Mouse (Mus musculus) hindbrain, embryonic 11.5 days (tissue): ENCODE data around the gene Sdhaf1. TPM values are rescaled to one million over a fixed set of nuclear protein-coding genes. Genes with fewer than 3 reads are reported as not detected.

Experiments
- ATAC-seq: fragments of 200-750 bp; cut with Nextera tagmentation; 2 replicates; pipeline ENCODE4 v1.8.0; 2017; ENCODE audit warnings: mild to moderate bottlenecking, moderate TSS enrichment, moderate library complexity; ENCODE audit not compliant: low FRiP score
- DNase-seq: peaks from one replicate; pipeline ENCODE4 v3.0.0-alpha.2; 2015; ENCODE audit warnings: low spot score
- H3K27ac ChIP-seq: fragments of 300-500 bp; sonication (generic); 2 replicates; pipeline ENCODE4 v1.5.1; 2014; ENCODE audit warnings: mild to moderate bottlenecking, low read depth, low read length
- H3K27me3 ChIP-seq: fragments of 300-500 bp; sonication (generic); 2 replicates; pipeline ENCODE4 v1.6.1; 2014; ENCODE audit warnings: mild to moderate bottlenecking, low read length, moderate library complexity, mixed read lengths; ENCODE audit not compliant: control insufficient read depth, insufficient read depth
- H3K36me3 ChIP-seq: fragments of 300-500 bp; sonication (generic); 2 replicates; pipeline ENCODE4 v1.6.1; 2014; ENCODE audit warnings: mild to moderate bottlenecking, low read length, moderate library complexity, mixed read lengths; ENCODE audit not compliant: control insufficient read depth, insufficient read depth
- H3K4me1 ChIP-seq: fragments of 300-500 bp; sonication (generic); replicated peaks from 2 replicates; pipeline ENCODE4 v1.6.1; 2014; ENCODE audit warnings: low read length, mixed read lengths; ENCODE audit not compliant: control insufficient read depth, insufficient read depth
- H3K4me2 ChIP-seq: fragments of 300-500 bp; sonication (generic); replicated peaks from 2 replicates; pipeline ENCODE4 v1.6.1; 2014; ENCODE audit warnings: mild to moderate bottlenecking, low read depth, low read length
- H3K4me3 ChIP-seq: fragments of 300-500 bp; sonication (generic); 2 replicates; pipeline ENCODE4 v1.5.1; 2014; ENCODE audit warnings: low read depth, low read length
- H3K9ac ChIP-seq: fragments of 300-500 bp; sonication (generic); 2 replicates; pipeline ENCODE4 v1.6.1; 2014; ENCODE audit warnings: low read depth, low read length
- H3K9me3 ChIP-seq: fragments of 300-500 bp; sonication (generic); 2 replicates; pipeline ENCODE4 v1.6.1; 2016; ENCODE audit warnings: low read length; ENCODE audit not compliant: control insufficient read depth
- WGBS: fragments of 180-500 bp; shearing (Covaris S2); extraction: QIAGEN DNeasy Blood & Tissue Kit; methylation state at CpG from one replicate; pipeline ENCODE4 v1.1.7; 2014; 5-methylcytosine and 5-hydroxymethylcytosine counted together
- polyA plus RNA-seq: library from polyadenylated mRNA; unstranded; fragments of >200 nt; fragmentation: Nextera tagmentation; extraction: Ambion mirVana; gene quantifications from 2 replicates; pipeline ENCODE4 v1.2.1, GENCODE M21; 2014

Gene Sdhaf1
- polyA plus RNA-seq = 20.9 and 23.2 TPM in 2 replicates

- Histone ChIP-seq H3K4me2 (peak within 1 kb of the TSS; percentile 84), H3K4me1 (no peaks in the 10 kb centered on the region), H3K4me3 (peak within 1 kb of the TSS; percentile 87), H3K36me3 (no peaks in the 10 kb centered on the region), H3K27me3 (no peaks in the 10 kb centered on the region), H3K9ac (peak within 1 kb of the TSS; percentile 42; the same call in 1 of the 2 replicates), H3K27ac (no peak within 1 kb of the TSS), H3K9me3 (no peaks in the 10 kb centered on the region)
- WGBS = 77% methylated on average over 3 of the region's 3 CpGs
- ATAC-seq (no peak), DNase-seq (no peak)
Measured at GRCm38 (mm10) chr7:30323795-30324194, at the start of gene Sdhaf1. Sdhaf1 (minus strand) TSS chr7:30323895.

GRCm38 (mm10) chr7:30367466-30367865, 43.8 kb upstream of the Sdhaf1 start:
- no peak overlapping the region for H3K4me2 ChIP-seq
- H3K27me3 ChIP-seq = no peaks in the 10 kb centered on the region
- 73% methylated on average over 2 of the region's 2 CpGs for WGBS
- H3K36me3 ChIP-seq = no peaks in the 10 kb centered on the region
- no peaks in the 10 kb centered on the region for H3K4me1 ChIP-seq
- no peak overlapping the region for H3K9ac ChIP-seq
- H3K27ac ChIP-seq = no peak overlapping the region
- H3K9me3 ChIP-seq = no peaks in the 10 kb centered on the region
- ATAC-seq = no peak
- H3K4me3 ChIP-seq = no peak overlapping the region
- DNase-seq = no peak

GRCm38 (mm10) chr7:30363344-30363738, 39.6 kb upstream of the Sdhaf1 start:
- H3K9ac ChIP-seq = peak overlapping the region; percentile 91; the same call in 1 of the 2 replicates
- 67% methylated on average over 6 of the region's 6 CpGs for WGBS

GRCm38 (mm10) chr7:30362652-30363343, 39.1 kb upstream of the Sdhaf1 start, which contains the start of gene Lrfn3:
Lrfn3 (minus strand) TSS chr7:30362772.
- peak; percentile 96 for DNase-seq
- Histone ChIP-seq H3K27me3 (no peaks in the 10 kb centered on the region), H3K4me3 (peak within 1 kb of the TSS; percentile 85), H3K9me3 (no peaks in the 10 kb centered on the region), H3K9ac (peak within 1 kb of the TSS; percentile 91), H3K27ac (no peak within 1 kb of the TSS), H3K4me1 (peaks cover 8% of the 10 kb centered on the region), H3K4me2 (peak within 1 kb of the TSS; percentile 86), H3K36me3 (no peaks in the 10 kb centered on the region)
- 2% methylated on average over 36 of the region's 55 CpGs for WGBS
- peak; percentile 72; the same call in 1 of the 2 replicates for ATAC-seq

More at GRCm38 (mm10) chr7:30363344-30363738, 39.6 kb upstream of the Sdhaf1 start:
- no peaks in the 10 kb centered on the region for H3K9me3 ChIP-seq
- peak overlapping the region; percentile 86 for H3K4me2 ChIP-seq
- H3K36me3 ChIP-seq = no peaks in the 10 kb centered on the region
- ATAC-seq (peak; percentile 28; the same call in 1 of the 2 replicates), DNase-seq (no peak)
- H3K4me3 ChIP-seq = peak overlapping the region; percentile 85
- peaks cover 8% of the 10 kb centered on the region for H3K4me1 ChIP-seq
- no peaks in the 10 kb centered on the region for H3K27me3 ChIP-seq
- H3K27ac ChIP-seq = no peak overlapping the region

- H3K4me1 ChIP-seq = peaks cover 8% of the 10 kb centered on the region
- no peak for ATAC-seq
Measured at GRCm38 (mm10) chr7:30360028-30360427, 36.3 kb upstream of the Sdhaf1 start.

GRCm38 (mm10) chr7:30359276-30359865, 35.7 kb upstream of the Sdhaf1 start:
- Histone ChIP-seq H3K9me3 (no peaks in the 10 kb centered on the region), H3K27me3 (no peaks in the 10 kb centered on the region), H3K4me3 (no peak overlapping the region), H3K36me3 (no peaks in the 10 kb centered on the region; the same call in 1 of the 2 replicates), H3K27ac (no peak overlapping the region), H3K4me2 (0 out of 2 replicates have a peak overlapping the region, but pooled peaks have one; percentile 17), H3K9ac (no peak overlapping the region), H3K4me1 (peaks cover 8% of the 10 kb centered on the region)
- DNase-seq (no peak), ATAC-seq (no peak)
- 71% methylated on average over 31 of the region's 31 CpGs for WGBS

More at GRCm38 (mm10) chr7:30360028-30360427, 36.3 kb upstream of the Sdhaf1 start:
- Histone ChIP-seq H3K36me3 (no peaks in the 10 kb centered on the region; the same call in 1 of the 2 replicates), H3K9me3 (no peaks in the 10 kb centered on the region), H3K4me2 (no peak overlapping the region), H3K9ac (no peak overlapping the region), H3K27me3 (no peaks in the 10 kb centered on the region), H3K27ac (no peak overlapping the region), H3K4me3 (no peak overlapping the region)
- DNase-seq = no peak
- 92% methylated on average over 17 of the region's 17 CpGs for WGBS

GRCm38 (mm10) chr7:30358378-30359186, 34.9 kb upstream of the Sdhaf1 start:
- peaks cover 8% of the 10 kb centered on the region for H3K4me1 ChIP-seq
- no peak overlapping the region for H3K4me2 ChIP-seq
- no peak overlapping the region for H3K27ac ChIP-seq
- ATAC-seq (no peak), DNase-seq (no peak)
- 58% methylated on average over 7 of the region's 7 CpGs for WGBS
- no peaks in the 10 kb centered on the region for H3K9me3 ChIP-seq
- no peaks in the 10 kb centered on the region for H3K27me3 ChIP-seq
- H3K36me3 ChIP-seq = no peaks in the 10 kb centered on the region; the same call in 1 of the 2 replicates
- H3K4me3 ChIP-seq = no peak overlapping the region
- H3K9ac ChIP-seq = no peak overlapping the region

- ATAC-seq = no peak
- Histone ChIP-seq H3K9ac (no peak overlapping the region), H3K36me3 (no peaks in the 10 kb centered on the region; the same call in 1 of the 2 replicates), H3K27me3 (no peaks in the 10 kb centered on the region), H3K27ac (no peak overlapping the region), H3K4me2 (no peak overlapping the region), H3K4me3 (no peak overlapping the region), H3K9me3 (no peaks in the 10 kb centered on the region), H3K4me1 (no peaks in the 10 kb centered on the region; the same call in 1 of the 2 replicates)
- no peak for DNase-seq
- WGBS = 68% methylated on average over 4 of the region's 4 CpGs
Measured at GRCm38 (mm10) chr7:30354059-30354458, 30.4 kb upstream of the Sdhaf1 start.
